Mouse (Mus musculus) erythroblast, embryonic 14.5 days (primary cell): ENCODE measurements around the gene Rheb.

Experiments used
- GATA1 ChIP-seq: IDR thresholded peaks from 2 replicates; pipeline ENCODE4 v1.6.1; 2012; ENCODE audit warnings: low read length, inconsistent platforms, mixed read lengths
- TAL1 ChIP-seq: IDR thresholded peaks from 3 replicates; pipeline ENCODE4 v1.6.1; 2012; ENCODE audit warnings: low read length, inconsistent platforms, mixed read lengths

- TF ChIP-seq GATA1 (no peak), TAL1 (no peak)
Observed at GRCm38 (mm10) chr5:24813005-24813404, 29.4 kb downstream of the Rheb start.
